Mouse (Mus musculus): ENCODE data around the gene Tmco1.

The Tmco1 gene

GRCm38 (mm10) chr1:167308261-167309054 is at the start of gene Tmco1:
Tmco1 (plus strand) TSS chr1:167308378.
- DNase-seq (ENCODE audit: low spot score): peak; percentile 98

- no peak for DNase-seq (ENCODE audit: low spot score)
Measured at GRCm38 (mm10) chr1:167259702-167260101, 48.5 kb upstream of the Tmco1 start.

- no peak for DNase-seq (ENCODE audit: low spot score)
Measured at GRCm38 (mm10) chr1:167261750-167262149, 46.4 kb upstream of the Tmco1 start.

GRCm38 (mm10) chr1:167262489-167263041 is 45.6 kb upstream of the Tmco1 start:
- no peak for DNase-seq (ENCODE audit: low spot score)

- DNase-seq (ENCODE audit: low spot score): no peak
Measured at GRCm38 (mm10) chr1:167265366-167265765, 42.8 kb upstream of the Tmco1 start.

GRCm38 (mm10) chr1:167266720-167267119 is 41.5 kb upstream of the Tmco1 start:
- DNase-seq (ENCODE audit: low spot score): no peak

- DNase-seq (ENCODE audit: low spot score): no peak
Measured at GRCm38 (mm10) chr1:167268360-167269063, 39.7 kb upstream of the Tmco1 start.

- no peak for DNase-seq (ENCODE audit: low spot score)
Measured at GRCm38 (mm10) chr1:167269350-167269811, 38.8 kb upstream of the Tmco1 start.

- peak; percentile 76 for DNase-seq (ENCODE audit: low spot score)
Measured at GRCm38 (mm10) chr1:167269856-167270270, 38.3 kb upstream of the Tmco1 start.

GRCm38 (mm10) chr1:167270342-167271111 is 37.7 kb upstream of the Tmco1 start:
- peak; percentile 63 for DNase-seq (ENCODE audit: low spot score)

GRCm38 (mm10) chr1:167271304-167271703 is 36.9 kb upstream of the Tmco1 start:
- DNase-seq (ENCODE audit: low spot score): no peak

- no peak for DNase-seq (ENCODE audit: low spot score)
Measured at GRCm38 (mm10) chr1:167271841-167272240, 36.3 kb upstream of the Tmco1 start.

GRCm38 (mm10) chr1:167273380-167274163 is 34.6 kb upstream of the Tmco1 start:
- DNase-seq (ENCODE audit: low spot score): no peak

GRCm38 (mm10) chr1:167274646-167275390 is 33.4 kb upstream of the Tmco1 start:
- no peak for DNase-seq (ENCODE audit: low spot score)

- DNase-seq (ENCODE audit: low spot score): no peak
Measured at GRCm38 (mm10) chr1:167278395-167278794, 29.8 kb upstream of the Tmco1 start.

GRCm38 (mm10) chr1:167279160-167279715 is 28.9 kb upstream of the Tmco1 start:
- DNase-seq (ENCODE audit: low spot score): no peak

GRCm38 (mm10) chr1:167280061-167280460 is 28.1 kb upstream of the Tmco1 start:
- DNase-seq (ENCODE audit: low spot score): no peak

- no peak for DNase-seq (ENCODE audit: low spot score)
Measured at GRCm38 (mm10) chr1:167282112-167282511, 26.1 kb upstream of the Tmco1 start.

GRCm38 (mm10) chr1:167282768-167283167 is 25.4 kb upstream of the Tmco1 start:
- DNase-seq (ENCODE audit: low spot score): no peak
